In genomic region chr13:46313176-46313575, GRCm38 (mm10) we compare ENCODE assay signal across 31 mouse cellular contexts. TPM values are rescaled to one million over a fixed set of nuclear protein-coding genes. Genes with fewer than 3 reads are reported as not detected.
DNase-seq lines count a peak whose midpoint lies in the region; ATAC-seq and TF ChIP-seq lines count a peak whose summit lies in the region.
"Had no signal": no experiment of that assay in that cellular context is flagged by ENCODE, and none has a peak within 500 bp of the region (broad histone marks: within the 10 kb centered on the region; RNA-seq: fewer than 3 reads in every experiment).

No protein-coding gene starts in this region.

- no peaks in the 10 kb centered on the region for H3K27me3 ChIP-seq in kidney, embryonic 15.5 days
- H3K27me3 ChIP-seq in liver, adult 2 months (ENCODE audit: control insufficient read depth, insufficient read depth, low read length) = no peaks in the 10 kb centered on the region
- no peaks in the 10 kb centered on the region for H3K27me3 ChIP-seq in liver, embryonic 12.5 days (replicated peaks)
- H3K27me3 ChIP-seq in stomach, postnatal 0 days (ENCODE audit: control insufficient read depth, insufficient read depth, low read length) = no peaks in the 10 kb centered on the region
- H3K27me3 ChIP-seq: CH12.LX; embryonic facial prominence, embryonic 13.5 days; forebrain, embryonic 12.5 days; forebrain, embryonic 15.5 days; hindbrain, embryonic 12.5 days; hindbrain, embryonic 15.5 days had no signal

- no peak overlapping the region for H3K4me2 ChIP-seq in kidney, embryonic 15.5 days
- no peak overlapping the region for H3K4me2 ChIP-seq in liver, embryonic 12.5 days
- no peak overlapping the region for H3K4me2 ChIP-seq in stomach, postnatal 0 days (replicated peaks; ENCODE audit: low read depth)
- H3K4me2 ChIP-seq: embryonic facial prominence, embryonic 13.5 days; forebrain, embryonic 12.5 days; forebrain, embryonic 15.5 days; heart, embryonic 11.5 days; hindbrain, embryonic 12.5 days; hindbrain, embryonic 15.5 days had no signal

- H3K27ac ChIP-seq in kidney, embryonic 15.5 days = no peak overlapping the region
- no peak overlapping the region for H3K27ac ChIP-seq in liver, adult 2 months (replicated peaks; ENCODE audit: insufficient read depth, low read depth, low read length)
- H3K27ac ChIP-seq in liver, embryonic 12.5 days = no peak overlapping the region
- no peak overlapping the region for H3K27ac ChIP-seq in stomach, postnatal 0 days (replicated peaks)
- H3K27ac ChIP-seq: embryonic facial prominence, embryonic 10.5 days; embryonic facial prominence, embryonic 13.5 days; forebrain, embryonic 12.5 days; forebrain, embryonic 15.5 days; hindbrain, embryonic 12.5 days; hindbrain, embryonic 15.5 days had no signal

- no peaks in the 10 kb centered on the region for H3K9me3 ChIP-seq in kidney, embryonic 15.5 days (replicated peaks)
- no peaks in the 10 kb centered on the region for H3K9me3 ChIP-seq in liver, embryonic 12.5 days (replicated peaks)
- no peaks in the 10 kb centered on the region for H3K9me3 ChIP-seq in stomach, postnatal 0 days (ENCODE audit: control insufficient read depth, low read length)
- H3K9me3 ChIP-seq: embryonic facial prominence, embryonic 10.5 days; forebrain, embryonic 15.5 days; hindbrain, embryonic 12.5 days; hindbrain, embryonic 15.5 days had no signal

- TF ChIP-seq EP300 in stomach, postnatal 0 days (optimal IDR thresholded peaks at IDR 0.05) = no peak

- DNase-seq in kidney, adult 18-20 months = peak; percentile 44
- DNase-seq in liver, adult 2 months (ENCODE audit: extremely low read depth, low read depth, low spot score) = peak; percentile 59
- DNase-seq in kidney, postnatal 14 days = peak; percentile 64
- no peak for DNase-seq in stomach, postnatal 0 days (ENCODE audit: low spot score)
- no peak for DNase-seq in urinary bladder, adult 2 months (ENCODE audit: low spot score)
- DNase-seq: adrenal gland, adult 2 months; adrenal gland, postnatal 14 days; B cell, adult 2 months; cerebellum, adult 11 months; cerebellum, adult 2 months; cerebellum, adult 9-11 months; cerebellum, postnatal 25 days; gastrocnemius, postnatal 10 days; gastrocnemius, postnatal 36 days had no signal

- no peak for ATAC-seq in kidney, embryonic 15.5 days (replicated peaks; ENCODE audit: low FRiP score)
- no peak for ATAC-seq in liver, embryonic 12.5 days
- no peak for ATAC-seq in stomach, postnatal 0 days (ENCODE audit: low FRiP score, low TSS enrichment)
- ATAC-seq: forebrain, embryonic 15.5 days had no signal

- no peak overlapping the region for H3K9ac ChIP-seq in kidney, embryonic 15.5 days
- H3K9ac ChIP-seq in liver, adult 2 months (ENCODE audit: low read depth, low read length) = no peak overlapping the region
- no peak overlapping the region for H3K9ac ChIP-seq in liver, embryonic 12.5 days
- no peak overlapping the region for H3K9ac ChIP-seq in stomach, postnatal 0 days (ENCODE audit: low read length)
- H3K9ac ChIP-seq: embryonic facial prominence, embryonic 13.5 days; forebrain, embryonic 12.5 days; forebrain, embryonic 15.5 days; hindbrain, embryonic 12.5 days; hindbrain, embryonic 15.5 days had no signal

- no peaks in the 10 kb centered on the region for H3K79me2 ChIP-seq in liver, adult 2 months (ENCODE audit: control insufficient read depth, insufficient read depth, low read length)

- no peaks in the 10 kb centered on the region for H3K4me1 ChIP-seq in kidney, embryonic 15.5 days
- H3K4me1 ChIP-seq in liver, adult 2 months (ENCODE audit: control insufficient read depth, insufficient read depth, low read length) = no peaks in the 10 kb centered on the region
- no peaks in the 10 kb centered on the region for H3K4me1 ChIP-seq in liver, embryonic 12.5 days
- H3K4me1 ChIP-seq in stomach, postnatal 0 days (replicated peaks; ENCODE audit: control insufficient read depth, insufficient read depth) = no peaks in the 10 kb centered on the region
- H3K4me1 ChIP-seq: embryonic facial prominence, embryonic 10.5 days; embryonic facial prominence, embryonic 13.5 days; forebrain, embryonic 12.5 days; hindbrain, embryonic 12.5 days had no signal

- H3K36me3 ChIP-seq in kidney, embryonic 15.5 days = no peaks in the 10 kb centered on the region
- no peaks in the 10 kb centered on the region for H3K36me3 ChIP-seq in liver, adult 2 months (ENCODE audit: control insufficient read depth, insufficient read depth, low read length)
- no peaks in the 10 kb centered on the region for H3K36me3 ChIP-seq in liver, embryonic 12.5 days
- no peaks in the 10 kb centered on the region for H3K36me3 ChIP-seq in stomach, postnatal 0 days (ENCODE audit: control insufficient read depth, insufficient read depth, low read length)
- H3K36me3 ChIP-seq: embryonic facial prominence, embryonic 10.5 days; embryonic facial prominence, embryonic 13.5 days; forebrain, embryonic 12.5 days; forebrain, embryonic 15.5 days; G1E; hindbrain, embryonic 12.5 days; hindbrain, embryonic 15.5 days had no signal

- H3K4me3 ChIP-seq in kidney, embryonic 15.5 days (replicated peaks) = no peak overlapping the region
- H3K4me3 ChIP-seq in liver, adult 2 months (ENCODE audit: insufficient read depth, low read depth, low read length) = no peak overlapping the region
- no peak overlapping the region for H3K4me3 ChIP-seq in liver, embryonic 12.5 days
- H3K4me3 ChIP-seq in stomach, postnatal 0 days (ENCODE audit: low read depth, low read length) = no peak overlapping the region
- H3K4me3 ChIP-seq: embryonic facial prominence, embryonic 10.5 days; embryonic facial prominence, embryonic 13.5 days; erythroblast, embryonic 14.5 days; forebrain, embryonic 12.5 days; forebrain, embryonic 15.5 days; hindbrain, embryonic 12.5 days; hindbrain, embryonic 15.5 days had no signal

- no peak for TF ChIP-seq POLR2A in liver, adult 2 months (IDR thresholded peaks at IDR 0.05; ENCODE audit: extremely low read depth, insufficient read depth, low read length)

- no peak for TF ChIP-seq CTCF in liver, adult 2 months (IDR thresholded peaks at IDR 0.05; ENCODE audit: low read depth, low read length)
- TF ChIP-seq CTCF in stomach, postnatal 0 days (IDR thresholded peaks at IDR 0.05; ENCODE audit: low read depth) = no peak

- WGBS in kidney, embryonic 15.5 days = 69% methylated on average over 5 of the region's 5 CpGs
- 18% methylated on average over 5 of the region's 5 CpGs for WGBS in liver, adult 2 months
- 56% methylated on average over 5 of the region's 5 CpGs for WGBS in liver, embryonic 12.5 days (ENCODE audit: insufficient replicate concordance)
- WGBS in stomach, postnatal 0 days = 56% methylated on average over 5 of the region's 5 CpGs

RNA-seq across cellular contexts. Expression of gene Stmnd1, which starts 39.7 kb away (rescaled TPM):
- polyA plus RNA-seq in kidney, embryonic 15.5 days (2015; fragmentation: Nextera tagmentation; extraction: Ambion mirVana) = 0.18 and 0.19 TPM in 2 replicates
- not detected in 2 replicates for total RNA-seq in liver, adult 2 months (2014; rRNA removed)
- not detected in 2 replicates for polyA plus RNA-seq in liver, adult 2 months (2012; rRNA removed)
- polyA plus RNA-seq in liver, embryonic 12.5 days (2016; fragmentation: Nextera tagmentation; extraction: Ambion mirVana) = not detected in 2 replicates
- 0.45 and 0.51 TPM in 2 replicates for polyA plus RNA-seq in stomach, postnatal 0 days (2015; fragmentation: Nextera tagmentation; extraction: Ambion mirVana)
- 0.83 and 1.0 TPM in 2 replicates for polyA plus RNA-seq in urinary bladder, adult 2 months (2012; rRNA removed)
- total RNA-seq: adrenal gland, adult 2 months; adrenal gland, postnatal 14 days; CH12.LX; common myeloid progenitor, adult 5-6 weeks; G1E; gastrocnemius, adult 18-20 months; granulocyte monocyte progenitor cell, adult 5-6 weeks; hematopoietic stem cell, adult 5-6 weeks had no signal
- polyA plus RNA-seq: adrenal gland, adult 2 months; embryonic facial prominence, embryonic 13.5 days; erythroblast, embryonic 14.5 days; forebrain, embryonic 12.5 days; forebrain, embryonic 15.5 days; G1E; heart, embryonic 14.5 days; hindbrain, embryonic 12.5 days had no signal

Comparison
In these comparisons a context has a peak if more than half of its experiments do, and no peak if none do; other contexts are left out.
1. DNase-seq: peak in kidney, adult 18-20 months (single experiment), liver, adult 2 months (single experiment) and kidney, postnatal 14 days (single experiment); none in stomach, postnatal 0 days (single experiment) and urinary bladder, adult 2 months (single experiment).